Mouse (Mus musculus) limb, embryonic 15.5 days (tissue): ENCODE data around the gene Slc25a33. TPM values are rescaled to one million over a fixed set of nuclear protein-coding genes. Genes with fewer than 3 reads are reported as not detected.
A peak's percentile ranks its signal among the peaks of the same experiment; 100 is the strongest.

Source experiments
- ATAC-seq: fragments of 200-750 bp; cut with Nextera tagmentation; 2 replicates; pipeline ENCODE4 v1.8.0; 2017; ENCODE audit warnings: low read depth, moderate TSS enrichment; ENCODE audit not compliant: insufficient number of reproducible peaks, low FRiP score, low TSS enrichment
- H3K27ac ChIP-seq: fragments of 300-500 bp; sonication (generic); 2 replicates; pipeline ENCODE4 v1.5.1; 2015; ENCODE audit warnings: moderate library complexity, mild to moderate bottlenecking, inconsistent platforms
- H3K27me3 ChIP-seq: fragments of 300-500 bp; sonication (generic); 2 replicates; pipeline ENCODE4 v1.6.1; 2015; ENCODE audit warnings: inconsistent platforms
- H3K36me3 ChIP-seq: fragments of 300-500 bp; sonication (generic); 2 replicates; pipeline ENCODE4 v1.6.1; 2015; ENCODE audit warnings: inconsistent platforms
- H3K4me1 ChIP-seq: fragments of 300-500 bp; sonication (generic); 2 replicates; pipeline ENCODE4 v1.6.1; 2015; ENCODE audit warnings: inconsistent platforms
- H3K4me2 ChIP-seq: fragments of 300-500 bp; sonication (generic); 2 replicates; pipeline ENCODE4 v1.6.1; 2015; ENCODE audit warnings: mild to moderate bottlenecking, inconsistent platforms
- H3K4me3 ChIP-seq: fragments of 300-500 bp; sonication (generic); 2 replicates; pipeline ENCODE4 v1.5.1; 2015; ENCODE audit warnings: mild to moderate bottlenecking, inconsistent platforms
- H3K9ac ChIP-seq: fragments of 300-500 bp; sonication (generic); 2 replicates; pipeline ENCODE4 v1.6.1; 2015; ENCODE audit warnings: inconsistent platforms
- H3K9me3 ChIP-seq: fragments of 300-500 bp; sonication (generic); 2 replicates; pipeline ENCODE4 v1.6.1; 2016; ENCODE audit warnings: inconsistent platforms
- WGBS: fragments of 180-500 bp; shearing (Covaris S2); methylation state at CpG from one replicate; pipeline ENCODE4 v1.1.7; 2015; 5-methylcytosine and 5-hydroxymethylcytosine counted together
- polyA plus RNA-seq: library from polyadenylated mRNA; unstranded; fragments of >200 nt; fragmentation: Nextera tagmentation; extraction: Ambion mirVana; gene quantifications from 2 replicates; pipeline ENCODE4 v1.2.1, GENCODE M21; 2015

Slc25a33 gene
- polyA plus RNA-seq, 1 experiment from 2014 or later, result 9.4 TPM

DNA sequence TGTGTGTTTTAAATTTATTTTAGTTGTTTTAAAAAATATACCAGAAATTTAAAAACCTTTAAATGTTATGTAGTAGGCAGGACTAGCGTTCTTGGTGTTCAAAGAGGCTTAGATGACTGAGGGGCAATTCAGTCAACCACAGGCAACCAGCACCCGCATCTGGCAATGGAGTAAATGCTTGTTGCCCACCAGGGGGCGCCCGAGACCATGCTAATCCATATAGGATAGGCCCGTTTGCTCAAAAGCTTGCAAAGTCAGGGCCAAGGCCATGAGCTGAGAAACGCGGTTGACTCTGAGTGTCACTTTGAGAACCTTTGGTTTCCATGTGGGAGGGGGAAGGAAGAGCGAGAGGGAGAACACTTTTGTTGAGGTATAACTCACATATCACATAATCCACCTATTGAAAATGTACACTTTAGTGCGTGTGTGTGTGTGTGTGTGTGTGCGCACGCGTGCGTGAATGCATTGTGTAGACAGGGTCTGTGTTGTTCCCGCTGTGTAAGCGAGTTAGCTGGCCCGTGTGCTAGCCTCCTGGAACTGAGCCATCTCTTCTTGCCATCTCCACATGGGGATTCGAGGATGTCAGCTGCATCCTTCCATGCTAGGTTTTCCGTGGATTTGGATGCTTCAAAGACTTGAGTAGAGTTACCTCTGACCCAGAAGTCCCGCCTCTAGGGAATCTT, 32.8 kb upstream of the Slc25a33 start:
- WGBS, result 49% methylated on average over 19 of the region's 19 CpGs
- Histone ChIP-seq H3K9ac (no peak overlapping the region), H3K27ac (no peak overlapping the region), H3K4me1 (peaks cover 13% of the 10 kb centered on the region), H3K4me2 (no peak overlapping the region), H3K4me3 (no peak overlapping the region), H3K27me3 (peaks cover 10% of the 10 kb centered on the region), H3K9me3 (no peaks in the 10 kb centered on the region), H3K36me3 (no peaks in the 10 kb centered on the region)
- ATAC-seq, result 0 out of 2 replicates have a peak, but pooled peaks have one; percentile 69

DNA sequence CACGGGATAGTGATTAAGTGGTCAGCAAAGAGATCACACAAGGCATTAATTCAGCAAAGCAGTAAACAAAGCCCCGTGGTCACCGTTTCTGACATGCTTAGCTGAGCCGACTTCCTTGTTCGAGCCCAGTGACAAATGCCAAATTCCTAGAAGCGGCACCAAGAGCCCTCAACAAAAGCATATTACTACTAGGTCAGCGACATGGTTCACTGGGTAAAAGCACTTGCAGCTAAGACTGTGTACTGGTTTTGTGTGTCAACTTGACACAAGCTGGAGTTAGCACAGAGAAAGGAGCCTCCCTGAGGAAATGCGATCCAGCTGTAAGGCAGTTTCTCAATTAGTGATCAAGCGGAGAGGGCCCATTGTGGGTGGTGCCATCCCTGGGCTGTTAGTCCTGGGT, 28.2 kb upstream of the Slc25a33 start:
- no peak overlapping the region for H3K27ac ChIP-seq
- no peaks in the 10 kb centered on the region for H3K9me3 ChIP-seq
- ATAC-seq, result no peak
- H3K9ac ChIP-seq, result no peak overlapping the region
- H3K27me3 ChIP-seq, result no peaks in the 10 kb centered on the region
- H3K4me3 ChIP-seq, result no peak overlapping the region
- H3K4me2 ChIP-seq, result no peak overlapping the region
- no peaks in the 10 kb centered on the region for H3K36me3 ChIP-seq
- peaks cover 7% of the 10 kb centered on the region; the same call in 1 of the 2 replicates for H3K4me1 ChIP-seq
- 61% methylated on average over 9 of the region's 9 CpGs for WGBS

DNA sequence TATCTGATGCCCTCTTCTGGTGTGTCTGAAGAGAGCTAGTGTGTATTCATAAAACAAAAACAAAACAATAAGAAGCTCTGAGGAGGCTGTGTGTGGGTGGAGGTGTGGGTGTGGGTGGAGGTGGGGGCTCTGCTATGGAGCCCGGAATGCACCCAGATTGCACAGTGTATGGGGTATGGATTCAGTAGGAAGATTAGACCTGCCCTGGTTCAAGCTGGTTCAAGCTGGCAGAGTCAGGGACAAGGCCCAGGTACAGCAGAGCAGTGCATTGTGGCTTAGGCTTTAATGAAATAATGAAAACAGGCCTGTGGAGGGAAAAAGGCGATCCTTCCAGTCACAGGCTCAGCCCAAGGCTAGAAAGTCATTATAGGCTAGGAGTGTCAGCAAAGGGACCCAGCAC, 26.5 kb upstream of the Slc25a33 start:
- no peak for ATAC-seq
- peaks cover 13% of the 10 kb centered on the region; the same call in 1 of the 2 replicates for H3K4me1 ChIP-seq
- H3K27me3 ChIP-seq, result no peaks in the 10 kb centered on the region
- 58% methylated on average over 2 of the region's 2 CpGs for WGBS
- H3K4me3 ChIP-seq, result no peak overlapping the region
- no peaks in the 10 kb centered on the region for H3K9me3 ChIP-seq
- H3K9ac ChIP-seq, result no peak overlapping the region
- no peak overlapping the region for H3K4me2 ChIP-seq
- H3K27ac ChIP-seq, result no peak overlapping the region
- H3K36me3 ChIP-seq, result no peaks in the 10 kb centered on the region

DNA sequence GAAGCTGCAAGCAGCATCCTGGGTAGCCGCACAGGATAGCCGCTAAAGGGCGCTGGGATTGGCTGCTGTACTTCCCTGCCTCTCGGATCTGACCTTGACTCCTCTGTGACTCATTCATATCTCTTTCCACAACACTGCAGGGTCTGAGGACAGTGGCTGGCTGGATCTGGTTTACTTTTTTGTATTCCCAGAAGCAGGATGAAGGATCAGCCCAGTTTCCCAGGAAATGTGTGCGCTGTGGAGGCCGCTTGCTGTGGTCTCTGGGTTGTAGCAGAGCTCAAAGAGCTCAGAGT, 26.0 kb upstream of the Slc25a33 start:
- Histone ChIP-seq H3K9me3 (no peaks in the 10 kb centered on the region), H3K27me3 (no peaks in the 10 kb centered on the region), H3K4me1 (peaks cover 13% of the 10 kb centered on the region; the same call in 1 of the 2 replicates), H3K27ac (no peak overlapping the region), H3K4me2 (no peak overlapping the region), H3K36me3 (no peaks in the 10 kb centered on the region), H3K4me3 (no peak overlapping the region), H3K9ac (no peak overlapping the region)
- no peak for ATAC-seq
- 91% methylated on average over 6 of the region's 6 CpGs for WGBS

DNA sequence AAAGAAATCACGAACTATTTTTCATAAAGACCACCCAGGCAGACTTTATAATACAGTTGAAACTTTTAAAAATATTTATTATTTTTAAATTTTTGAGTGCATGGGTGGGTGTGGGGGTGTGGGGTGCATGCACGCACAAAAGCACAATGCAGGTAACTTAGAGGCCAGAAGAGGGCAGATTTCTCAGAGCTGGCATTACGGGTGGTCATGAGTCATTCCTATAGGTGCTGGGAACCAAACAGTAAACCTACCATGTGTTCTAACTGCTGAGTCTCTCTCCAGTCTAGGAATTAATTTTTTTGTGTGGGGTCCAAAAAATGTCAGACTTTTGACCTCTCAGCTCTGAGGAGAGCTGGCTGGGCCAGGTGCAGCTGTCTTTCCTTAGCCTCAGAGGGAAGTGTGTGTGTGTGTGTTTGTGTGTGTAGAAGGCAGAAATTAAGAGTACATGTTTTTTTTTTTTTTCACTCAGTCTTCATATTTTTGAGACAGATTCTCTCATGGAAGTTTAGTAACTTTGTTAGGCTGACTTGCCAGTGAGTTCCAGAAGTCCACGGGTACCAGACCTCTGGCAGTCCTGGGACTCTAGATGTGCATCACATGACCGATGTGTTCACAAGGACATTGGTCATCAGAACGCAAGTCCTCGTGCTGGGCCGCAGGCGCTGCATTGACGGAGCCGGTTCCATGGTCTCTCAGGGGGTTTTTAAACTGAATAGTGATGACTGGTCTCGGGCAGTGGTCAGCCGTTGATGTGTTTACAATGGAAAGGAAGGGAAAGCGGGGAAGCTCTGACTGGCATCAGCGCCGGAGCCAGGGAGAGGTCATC, 25.5 kb upstream of the Slc25a33 start:
- 87% methylated on average over 16 of the region's 16 CpGs for WGBS

DNA sequence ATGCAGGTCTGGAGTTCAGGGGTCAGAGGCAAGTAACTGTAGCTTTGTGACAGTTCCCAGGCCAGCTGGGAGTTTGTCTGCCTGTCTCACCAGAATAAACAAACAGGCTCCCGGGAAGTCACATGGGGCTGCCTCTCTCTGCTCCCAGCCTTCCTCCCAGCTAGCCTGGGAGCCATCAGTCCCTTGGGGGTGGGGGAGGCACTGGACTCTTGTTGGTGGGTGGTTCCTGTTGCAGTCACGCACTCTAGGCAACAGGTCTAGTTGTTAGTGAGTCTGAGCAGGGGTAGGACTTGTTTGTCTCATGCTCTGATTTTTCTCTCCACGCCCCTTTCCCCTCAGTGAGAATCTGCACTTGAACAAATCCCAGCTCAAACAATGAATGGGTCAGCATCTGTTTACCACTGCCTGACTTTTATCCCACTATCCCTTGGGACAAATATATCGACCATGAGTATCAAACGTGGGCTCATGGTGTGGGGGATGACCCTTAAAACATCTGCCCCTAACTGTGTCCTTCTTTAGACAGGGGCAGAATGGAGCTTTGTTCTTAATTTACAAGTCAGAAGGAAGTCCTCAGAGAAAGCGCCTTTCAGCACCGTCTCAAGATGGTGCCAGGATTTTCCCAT, 24.7 kb upstream of the Slc25a33 start:
- peaks cover 13% of the 10 kb centered on the region; the same call in 1 of the 2 replicates for H3K4me1 ChIP-seq
- no peak for ATAC-seq
- H3K4me3 ChIP-seq, result no peak overlapping the region
- no peaks in the 10 kb centered on the region for H3K9me3 ChIP-seq
- H3K27me3 ChIP-seq, result no peaks in the 10 kb centered on the region
- no peak overlapping the region for H3K4me2 ChIP-seq
- 38% methylated on average over 7 of the region's 7 CpGs for WGBS
- H3K36me3 ChIP-seq, result no peaks in the 10 kb centered on the region
- H3K9ac ChIP-seq, result no peak overlapping the region
- no peak overlapping the region for H3K27ac ChIP-seq

More for the DNA sequence above, 25.5 kb upstream of the Slc25a33 start:
- no peaks in the 10 kb centered on the region for H3K27me3 ChIP-seq
- peaks cover 13% of the 10 kb centered on the region; the same call in 1 of the 2 replicates for H3K4me1 ChIP-seq
- no peak overlapping the region for H3K27ac ChIP-seq
- no peak for ATAC-seq
- no peaks in the 10 kb centered on the region for H3K36me3 ChIP-seq
- H3K4me3 ChIP-seq, result no peak overlapping the region
- no peaks in the 10 kb centered on the region for H3K9me3 ChIP-seq
- H3K9ac ChIP-seq, result no peak overlapping the region
- H3K4me2 ChIP-seq, result no peak overlapping the region

DNA sequence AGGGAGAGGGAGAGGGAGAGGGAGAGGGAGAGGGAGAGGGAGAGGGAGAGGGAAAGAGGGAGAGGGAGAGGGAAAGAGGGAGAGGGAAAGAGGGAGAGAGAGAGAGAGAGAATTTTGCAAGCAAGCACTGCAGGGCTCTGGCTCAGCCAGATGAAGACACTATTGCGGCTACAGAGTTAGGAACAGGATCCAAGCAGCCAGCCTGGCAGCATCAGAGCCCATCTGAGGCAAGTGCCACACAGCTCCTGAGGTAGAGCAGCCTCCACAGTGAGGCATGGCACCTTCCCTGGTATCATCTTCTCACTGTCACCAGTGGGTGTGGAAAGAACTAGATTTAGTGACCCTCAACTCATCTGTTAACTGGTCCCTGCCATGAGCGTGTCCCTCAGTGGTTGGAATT, 24.0 kb upstream of the Slc25a33 start:
- no peaks in the 10 kb centered on the region for H3K27me3 ChIP-seq
- no peak overlapping the region for H3K4me2 ChIP-seq
- no peaks in the 10 kb centered on the region for H3K9me3 ChIP-seq
- H3K36me3 ChIP-seq, result no peaks in the 10 kb centered on the region
- no peak for ATAC-seq
- no peak overlapping the region for H3K4me3 ChIP-seq
- no peak overlapping the region for H3K9ac ChIP-seq
- H3K4me1 ChIP-seq, result peaks cover 13% of the 10 kb centered on the region; the same call in 1 of the 2 replicates
- WGBS, result 60% methylated on average over 2 of the region's 2 CpGs
- H3K27ac ChIP-seq, result no peak overlapping the region

DNA sequence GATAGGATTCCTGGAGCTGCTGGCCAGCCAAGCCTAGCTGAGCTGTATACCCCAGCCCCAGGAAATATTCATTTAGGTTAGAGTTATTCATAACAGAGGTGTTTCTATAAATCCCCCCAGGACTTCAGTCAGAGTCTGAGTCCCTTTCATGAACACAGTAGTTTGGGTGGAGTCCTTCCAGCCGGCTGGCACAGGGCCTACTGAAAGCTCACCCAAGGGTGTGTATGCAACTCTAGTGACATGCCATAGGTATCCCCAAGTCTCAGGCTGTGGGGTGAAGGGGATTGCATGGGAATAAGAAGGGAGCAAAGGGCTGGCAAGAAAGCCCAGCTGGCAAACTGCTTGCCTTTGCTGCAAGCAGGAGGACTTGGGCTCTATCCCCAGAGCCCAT, 23.1 kb upstream of the Slc25a33 start:
- Histone ChIP-seq H3K9ac (no peak overlapping the region), H3K4me3 (no peak overlapping the region), H3K36me3 (no peaks in the 10 kb centered on the region), H3K27ac (no peak overlapping the region), H3K4me1 (peaks cover 13% of the 10 kb centered on the region; the same call in 1 of the 2 replicates), H3K27me3 (no peaks in the 10 kb centered on the region), H3K4me2 (no peak overlapping the region), H3K9me3 (no peaks in the 10 kb centered on the region)
- WGBS, result 59% methylated on average over 1 of the region's 1 CpGs
- ATAC-seq, result 0 out of 2 replicates have a peak, but pooled peaks have one; percentile 35

DNA sequence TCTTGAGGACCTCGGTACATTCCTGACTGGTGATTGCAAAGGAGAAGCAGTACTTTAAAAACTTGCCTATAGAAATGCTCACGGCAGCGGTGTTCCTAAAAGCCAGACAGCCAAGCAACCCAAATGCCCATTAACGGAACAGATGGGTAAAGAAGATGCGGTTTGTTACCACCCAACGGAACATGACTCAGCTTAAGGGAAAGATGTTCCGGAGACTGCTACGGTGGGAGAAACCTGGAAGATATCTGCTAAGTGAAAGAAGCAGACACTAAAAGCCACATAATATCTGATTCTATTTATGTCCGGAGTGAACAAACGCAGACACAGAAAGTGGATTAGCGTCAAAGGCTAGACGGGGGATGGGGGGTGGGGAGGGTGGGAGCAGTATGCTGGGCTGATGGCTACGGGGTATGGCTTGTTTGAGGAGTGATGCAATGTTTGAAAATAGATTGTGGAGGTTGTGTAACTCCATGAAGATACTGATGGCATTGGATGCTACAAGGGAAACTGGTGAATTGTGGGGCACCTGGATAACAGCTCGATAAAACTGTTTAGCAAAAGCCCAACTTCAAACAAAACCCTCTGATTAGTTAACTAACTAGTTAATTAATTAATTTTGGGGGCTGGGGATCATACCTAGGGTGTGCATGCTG, 22.6 kb upstream of the Slc25a33 start:
- 63% methylated on average over 14 of the region's 14 CpGs for WGBS
- Histone ChIP-seq H3K9ac (no peak overlapping the region), H3K9me3 (no peaks in the 10 kb centered on the region), H3K36me3 (no peaks in the 10 kb centered on the region), H3K4me2 (no peak overlapping the region), H3K4me1 (peaks cover 13% of the 10 kb centered on the region; the same call in 1 of the 2 replicates), H3K4me3 (no peak overlapping the region), H3K27ac (no peak overlapping the region), H3K27me3 (no peaks in the 10 kb centered on the region)
- ATAC-seq, result no peak

DNA sequence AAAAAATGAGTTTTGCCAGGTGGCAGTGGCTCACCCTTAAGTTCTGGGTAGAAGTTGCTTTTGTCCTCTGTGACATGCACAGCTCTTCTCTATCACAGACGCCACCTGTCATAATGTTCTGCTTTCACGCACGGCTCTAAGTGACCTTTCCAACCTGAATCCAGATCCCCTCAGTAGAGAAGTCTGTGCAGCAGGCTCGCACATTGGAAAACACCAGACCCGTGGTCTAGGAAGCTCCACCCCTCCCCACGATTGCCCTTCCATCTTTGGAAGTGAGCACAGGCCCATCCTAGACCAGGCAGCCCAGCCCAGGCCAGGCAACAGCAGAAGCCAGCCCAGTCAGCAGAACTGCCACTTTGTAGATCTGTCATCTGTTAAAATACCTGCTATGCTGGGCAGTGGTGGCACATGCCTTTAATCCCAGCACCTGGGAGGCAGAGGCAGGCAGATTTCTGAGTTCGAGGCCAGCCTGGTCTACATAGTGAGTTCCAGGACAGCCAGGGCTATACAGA, 20.9 kb upstream of the Slc25a33 start:
- ATAC-seq, result no peak
- Histone ChIP-seq H3K9me3 (no peaks in the 10 kb centered on the region), H3K4me2 (no peak overlapping the region), H3K4me3 (no peak overlapping the region), H3K9ac (no peak overlapping the region), H3K27me3 (no peaks in the 10 kb centered on the region), H3K27ac (no peak overlapping the region), H3K4me1 (peaks cover 15% of the 10 kb centered on the region; the same call in 1 of the 2 replicates), H3K36me3 (no peaks in the 10 kb centered on the region)
- WGBS, result 77% methylated on average over 7 of the region's 7 CpGs

DNA sequence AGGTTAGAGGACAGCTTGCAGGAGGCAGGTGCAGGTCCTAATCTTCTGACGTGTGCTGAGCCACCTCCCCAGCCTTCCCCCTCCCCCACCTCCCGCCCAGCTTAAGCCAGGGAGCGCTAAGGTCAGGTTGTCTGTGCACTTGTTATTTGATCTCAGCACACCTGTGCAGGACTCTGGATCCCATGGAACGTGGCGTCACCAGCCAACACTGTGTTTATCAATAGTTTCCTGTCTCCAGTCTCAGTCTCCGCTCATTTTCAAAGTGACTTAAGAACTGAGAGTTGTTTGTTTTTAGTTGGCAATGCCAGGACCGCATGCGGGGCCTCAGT, 19.9 kb upstream of the Slc25a33 start:
- ATAC-seq, result no peak
- Histone ChIP-seq H3K4me2 (no peak overlapping the region), H3K4me3 (no peak overlapping the region), H3K9me3 (no peaks in the 10 kb centered on the region), H3K9ac (no peak overlapping the region), H3K27me3 (no peaks in the 10 kb centered on the region), H3K27ac (no peak overlapping the region), H3K4me1 (peaks cover 15% of the 10 kb centered on the region; the same call in 1 of the 2 replicates), H3K36me3 (no peaks in the 10 kb centered on the region)
- 39% methylated on average over 7 of the region's 8 CpGs for WGBS
